Mouse (Mus musculus): ENCODE results near the gene Hs2st1. TPM values are rescaled to one million over a fixed set of nuclear protein-coding genes. Genes with fewer than 3 reads are reported as not detected.

Hs2st1 gene
- polyA plus RNA-seq, 1 experiment from 2014 or later, result 19.7 TPM

GRCm38 (mm10) chr3:144413821-144414220, 156.2 kb downstream of the Hs2st1 start:
- Histone ChIP-seq H3K36me3 (no peaks in the 10 kb centered on the region), H3K27me3 (no peaks in the 10 kb centered on the region), H3K27ac (replicated peaks) (peak overlapping the region; percentile 23; the same call in 1 of the 2 replicates), H3K4me2 (replicated peaks) (no peak overlapping the region), H3K9me3 (0 out of 2 replicates have a peak, but pooled peaks cover 3% of the 10 kb centered on the region), H3K4me3 (no peak overlapping the region), H3K4me1 (peaks cover 24% of the 10 kb centered on the region), H3K9ac (replicated peaks) (no peak overlapping the region)
- ATAC-seq (replicated peaks), result no peak
- WGBS, result 52% methylated on average over 7 of the region's 7 CpGs

- H3K4me1 ChIP-seq, result peaks cover 24% of the 10 kb centered on the region
- H3K4me2 ChIP-seq (replicated peaks), result peak overlapping the region; percentile 29
- ATAC-seq (replicated peaks), result peak; percentile 47
- H3K36me3 ChIP-seq, result no peaks in the 10 kb centered on the region
- 1% methylated on average over 10 of the region's 10 CpGs for WGBS
- H3K27ac ChIP-seq (replicated peaks), result peak overlapping the region; percentile 71
- H3K4me3 ChIP-seq, result no peak overlapping the region
- H3K27me3 ChIP-seq, result no peaks in the 10 kb centered on the region
- 0 out of 2 replicates have a peak overlapping the region, but pooled peaks have one; percentile 10 for H3K9ac ChIP-seq (replicated peaks)
- 0 out of 2 replicates have a peak, but pooled peaks cover 3% of the 10 kb centered on the region for H3K9me3 ChIP-seq
Observed at GRCm38 (mm10) chr3:144412538-144413272, 157.3 kb downstream of the Hs2st1 start.

GRCm38 (mm10) chr3:144411650-144412278, 158.2 kb downstream of the Hs2st1 start:
- no peak for ATAC-seq (replicated peaks)
- Histone ChIP-seq H3K4me1 (peaks cover 24% of the 10 kb centered on the region), H3K27ac (replicated peaks) (peak overlapping the region; percentile 71), H3K36me3 (no peaks in the 10 kb centered on the region), H3K4me2 (replicated peaks) (no peak overlapping the region), H3K9ac (replicated peaks) (no peak overlapping the region), H3K9me3 (0 out of 2 replicates have a peak, but pooled peaks cover 3% of the 10 kb centered on the region), H3K27me3 (no peaks in the 10 kb centered on the region), H3K4me3 (no peak overlapping the region)
- WGBS, result 17% methylated on average over 8 of the region's 8 CpGs

- Histone ChIP-seq H3K9ac (replicated peaks) (no peak overlapping the region), H3K4me3 (no peak overlapping the region), H3K4me1 (peaks cover 24% of the 10 kb centered on the region), H3K9me3 (0 out of 2 replicates have a peak, but pooled peaks cover 3% of the 10 kb centered on the region), H3K27me3 (no peaks in the 10 kb centered on the region), H3K4me2 (replicated peaks) (no peak overlapping the region), H3K36me3 (no peaks in the 10 kb centered on the region), H3K27ac (replicated peaks) (peak overlapping the region; percentile 71)
- WGBS, result 3% methylated on average over 5 of the region's 5 CpGs
- ATAC-seq (replicated peaks), result peak; percentile 84
Observed at GRCm38 (mm10) chr3:144411051-144411542, 158.9 kb downstream of the Hs2st1 start.

GRCm38 (mm10) chr3:144408953-144409352, 161.0 kb downstream of the Hs2st1 start:
- Histone ChIP-seq H3K27me3 (no peaks in the 10 kb centered on the region), H3K27ac (replicated peaks) (no peak overlapping the region), H3K4me2 (replicated peaks) (no peak overlapping the region), H3K4me1 (peaks cover 24% of the 10 kb centered on the region), H3K4me3 (no peak overlapping the region), H3K9ac (replicated peaks) (no peak overlapping the region), H3K9me3 (no peaks in the 10 kb centered on the region), H3K36me3 (no peaks in the 10 kb centered on the region)
- ATAC-seq (replicated peaks), result no peak
- 92% methylated on average over 1 of the region's 1 CpGs for WGBS

GRCm38 (mm10) chr3:144405331-144405730, 164.7 kb downstream of the Hs2st1 start:
- Histone ChIP-seq H3K27ac (replicated peaks) (no peak overlapping the region), H3K4me3 (no peak overlapping the region), H3K27me3 (no peaks in the 10 kb centered on the region), H3K4me1 (no peaks in the 10 kb centered on the region), H3K36me3 (no peaks in the 10 kb centered on the region), H3K4me2 (replicated peaks) (no peak overlapping the region), H3K9ac (replicated peaks) (no peak overlapping the region), H3K9me3 (no peaks in the 10 kb centered on the region)
- ATAC-seq (replicated peaks), result no peak
- WGBS, result 78% methylated on average over 11 of the region's 11 CpGs

GRCm38 (mm10) chr3:144401292-144401691, 168.7 kb downstream of the Hs2st1 start:
- WGBS, result 92% methylated on average over 5 of the region's 5 CpGs
- Histone ChIP-seq H3K9ac (replicated peaks) (no peak overlapping the region), H3K9me3 (no peaks in the 10 kb centered on the region), H3K27me3 (no peaks in the 10 kb centered on the region), H3K4me1 (peaks cover 16% of the 10 kb centered on the region), H3K36me3 (no peaks in the 10 kb centered on the region), H3K27ac (replicated peaks) (no peak overlapping the region), H3K4me2 (replicated peaks) (no peak overlapping the region), H3K4me3 (no peak overlapping the region)
- ATAC-seq (replicated peaks), result no peak

GRCm38 (mm10) chr3:144400870-144401269, 169.1 kb downstream of the Hs2st1 start:
- H3K27me3 ChIP-seq, result no peaks in the 10 kb centered on the region
- no peaks in the 10 kb centered on the region for H3K36me3 ChIP-seq
- H3K27ac ChIP-seq (replicated peaks), result no peak overlapping the region
- no peak overlapping the region for H3K4me3 ChIP-seq
- 80% methylated on average over 7 of the region's 7 CpGs for WGBS
- no peaks in the 10 kb centered on the region for H3K9me3 ChIP-seq
- no peak for ATAC-seq (replicated peaks)
- no peak overlapping the region for H3K9ac ChIP-seq (replicated peaks)
- H3K4me1 ChIP-seq, result peaks cover 19% of the 10 kb centered on the region
- H3K4me2 ChIP-seq (replicated peaks), result no peak overlapping the region

GRCm38 (mm10) chr3:144400374-144400773, 169.6 kb downstream of the Hs2st1 start:
- Histone ChIP-seq H3K36me3 (no peaks in the 10 kb centered on the region), H3K4me3 (no peak overlapping the region), H3K27me3 (no peaks in the 10 kb centered on the region), H3K9me3 (no peaks in the 10 kb centered on the region), H3K4me1 (peaks cover 19% of the 10 kb centered on the region), H3K27ac (replicated peaks) (no peak overlapping the region), H3K9ac (replicated peaks) (no peak overlapping the region), H3K4me2 (replicated peaks) (no peak overlapping the region)
- WGBS, result 87% methylated on average over 8 of the region's 8 CpGs
- ATAC-seq (replicated peaks), result no peak

- peak; percentile 81 for ATAC-seq (replicated peaks)
- peaks cover 26% of the 10 kb centered on the region for H3K4me1 ChIP-seq
- H3K4me3 ChIP-seq, result peak overlapping the region; percentile 38
- H3K9ac ChIP-seq (replicated peaks), result peak overlapping the region; percentile 47
- H3K4me2 ChIP-seq (replicated peaks), result peak overlapping the region; percentile 62
- H3K27me3 ChIP-seq, result no peaks in the 10 kb centered on the region
- no peak overlapping the region; the same call in 1 of the 2 replicates for H3K27ac ChIP-seq (replicated peaks)
- H3K9me3 ChIP-seq, result no peaks in the 10 kb centered on the region
- H3K36me3 ChIP-seq, result no peaks in the 10 kb centered on the region
- 21% methylated on average over 21 of the region's 21 CpGs for WGBS
Observed at GRCm38 (mm10) chr3:144399358-144400096, 170.5 kb downstream of the Hs2st1 start.

GRCm38 (mm10) chr3:144398166-144398565, 171.8 kb downstream of the Hs2st1 start:
- H3K4me3 ChIP-seq, result no peak overlapping the region
- H3K4me1 ChIP-seq, result peaks cover 32% of the 10 kb centered on the region
- 85% methylated on average over 7 of the region's 7 CpGs for WGBS
- no peaks in the 10 kb centered on the region for H3K27me3 ChIP-seq
- H3K36me3 ChIP-seq, result no peaks in the 10 kb centered on the region
- no peak overlapping the region for H3K27ac ChIP-seq (replicated peaks)
- H3K9me3 ChIP-seq, result no peaks in the 10 kb centered on the region
- no peak for ATAC-seq (replicated peaks)
- no peak overlapping the region for H3K4me2 ChIP-seq (replicated peaks)
- no peak overlapping the region for H3K9ac ChIP-seq (replicated peaks)

GRCm38 (mm10) chr3:144396478-144396877, 173.5 kb downstream of the Hs2st1 start:
- 26% methylated on average over 17 of the region's 17 CpGs for WGBS
- no peaks in the 10 kb centered on the region for H3K36me3 ChIP-seq
- no peak overlapping the region for H3K9ac ChIP-seq (replicated peaks)
- peak overlapping the region; percentile 8; the same call in 1 of the 2 replicates for H3K27ac ChIP-seq (replicated peaks)
- H3K27me3 ChIP-seq, result no peaks in the 10 kb centered on the region
- peak; percentile 55 for ATAC-seq (replicated peaks)
- H3K4me2 ChIP-seq (replicated peaks), result peak overlapping the region; percentile 12; the same call in 1 of the 2 replicates
- H3K4me3 ChIP-seq, result no peak overlapping the region
- no peaks in the 10 kb centered on the region for H3K9me3 ChIP-seq
- peaks cover 32% of the 10 kb centered on the region for H3K4me1 ChIP-seq
